Comparison of ENCODE assay signal across 17 mouse cellular contexts in the genomic region with DNA sequence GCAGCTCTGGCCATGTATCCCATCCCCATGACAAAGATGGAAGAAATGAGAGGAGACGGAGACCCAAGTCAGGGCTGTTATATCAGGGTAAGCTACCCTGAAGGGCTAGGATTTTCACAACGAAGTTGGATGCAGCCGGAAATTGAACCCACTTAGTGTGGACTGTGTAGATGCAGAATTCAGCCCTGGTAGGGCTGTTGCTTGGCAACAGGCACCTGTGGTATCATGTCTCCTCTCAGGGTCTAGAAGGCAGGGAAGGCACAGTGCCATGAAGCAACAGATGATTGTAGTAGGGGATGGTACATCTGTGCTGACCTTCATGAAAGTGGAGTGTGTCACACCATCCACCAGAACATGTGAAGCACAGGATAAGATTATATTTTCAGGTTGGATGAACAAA.
"Had no signal": no experiment of that assay in that cellular context is flagged by ENCODE, and none has a peak within 500 bp of the region (broad histone marks: within the 10 kb centered on the region; RNA-seq: fewer than 3 reads in every experiment).

No protein-coding gene starts in this region.

- H3K4me3 ChIP-seq: midbrain, embryonic 10.5 days; midbrain, embryonic 12.5 days; myocyte; neural tube, embryonic 13.5 days; neural tube, embryonic 15.5 days had no signal

- H3K4me1 ChIP-seq: midbrain, embryonic 10.5 days; midbrain, embryonic 12.5 days; neural tube, embryonic 13.5 days; neural tube, embryonic 15.5 days had no signal

- H3K9ac ChIP-seq: lung, embryonic 14.5 days; midbrain, embryonic 12.5 days; neural tube, embryonic 13.5 days; neural tube, embryonic 15.5 days had no signal

- H3K27ac ChIP-seq: midbrain, embryonic 10.5 days; midbrain, embryonic 12.5 days; neural tube, embryonic 13.5 days; neural tube, embryonic 15.5 days had no signal

- H3K9me3 ChIP-seq: midbrain, embryonic 10.5 days; midbrain, embryonic 12.5 days; neural tube, embryonic 13.5 days; neural tube, embryonic 15.5 days had no signal

- H3K27me3 ChIP-seq: neural tube, embryonic 13.5 days; neural tube, embryonic 15.5 days had no signal

- H3K36me3 ChIP-seq: midbrain, embryonic 10.5 days; midbrain, embryonic 12.5 days; neural tube, embryonic 13.5 days; neural tube, embryonic 15.5 days had no signal

- DNase-seq: lung, adult 18-20 months; lung, embryonic 14.5 days; lung, postnatal 10 days; lung, postnatal 4 days; retina, postnatal 1 day; right cerebral cortex, adult 18-20 months; right cerebral cortex, postnatal 25 days; right cerebral cortex, postnatal 4 days; spleen, adult 18-20 months; thymus, adult 18-20 months; thymus, postnatal 14 days; thymus, postnatal 36 days had no signal

- H3K4me2 ChIP-seq: lung, embryonic 14.5 days; midbrain, embryonic 12.5 days; neural tube, embryonic 13.5 days; neural tube, embryonic 15.5 days had no signal
